Mouse (Mus musculus) heart, postnatal 0 days (tissue): ENCODE measurements at regions not wholly inside any gene's neighbourhood (a gene's known extent, or its start where the extent isn't known, plus 50 kb on each side); places are given as distances from the start of the nearest gene placed in this dataset.

Experiments used
- CTCF ChIP-seq: IDR thresholded peaks from 2 replicates; pipeline ENCODE4 v1.5.1; 2016; ENCODE audit warnings: antibody characterized with exemption, control low read depth, low read depth
- EP300 ChIP-seq: IDR thresholded peaks from 2 replicates; pipeline ENCODE4 v1.6.1; 2016; ENCODE audit warnings: antibody characterized with exemption, low read depth

- no peak for TF ChIP-seq EP300
- TF ChIP-seq CTCF: no peak
These were observed 184.4 kb downstream of the Gm28710 start for GRCm38 (mm10) chr5:16976006-16976405.
